Mouse (Mus musculus) E14TG2a.4 (cell line): ENCODE measurements around the gene Hsd17b10.

Experiments
- H3K27me3 ChIP-seq: 2 replicates; pipeline ENCODE4 v1.6.1; 2014; ENCODE audit warnings: low read length, control low read depth; ENCODE audit not compliant: insufficient read depth
- H3K36me3 ChIP-seq: 2 replicates; pipeline ENCODE4 v1.6.1; 2014; ENCODE audit warnings: low read length, control low read depth; ENCODE audit not compliant: insufficient read depth
- H3K4me1 ChIP-seq: replicated peaks from 2 replicates; pipeline ENCODE4 v1.6.1; 2014; ENCODE audit warnings: low read depth, low read length, control low read depth
- H3K4me3 ChIP-seq: replicated peaks from 2 replicates; pipeline ENCODE4 v1.5.1; 2014; ENCODE audit warnings: mild to moderate bottlenecking, low read length
- H3K9me3 ChIP-seq: 2 replicates; pipeline ENCODE4 v1.6.1; 2014; ENCODE audit warnings: low read length, control low read depth
- CTCF ChIP-seq: conservative IDR thresholded peaks from 2 replicates; pipeline ENCODE4 v1.5.1; 2014; ENCODE audit warnings: low read length
- NANOG ChIP-seq: IDR thresholded peaks from 2 replicates; pipeline ENCODE4 v1.6.1; 2014; ENCODE audit warnings: borderline replicate concordance, low read length, mixed read lengths
- POU5F1 ChIP-seq: IDR thresholded peaks from 2 replicates; pipeline ENCODE4 v1.6.1; 2014; ENCODE audit warnings: low read length, borderline replicate concordance

Gene Hsd17b10

GRCm38 (mm10) chrX:152017186-152017585, 15.5 kb downstream of the Hsd17b10 start:
- no peaks in the 10 kb centered on the region for H3K9me3 ChIP-seq
- H3K36me3 ChIP-seq: peaks cover 4% of the 10 kb centered on the region; the same call in 1 of the 2 replicates
- H3K4me3 ChIP-seq: peak overlapping the region; percentile 88
- peaks cover 16% of the 10 kb centered on the region for H3K4me1 ChIP-seq
- H3K27me3 ChIP-seq: no peaks in the 10 kb centered on the region
- no peak for TF ChIP-seq POU5F1
- no peak for TF ChIP-seq CTCF
- no peak for TF ChIP-seq NANOG

DNA sequence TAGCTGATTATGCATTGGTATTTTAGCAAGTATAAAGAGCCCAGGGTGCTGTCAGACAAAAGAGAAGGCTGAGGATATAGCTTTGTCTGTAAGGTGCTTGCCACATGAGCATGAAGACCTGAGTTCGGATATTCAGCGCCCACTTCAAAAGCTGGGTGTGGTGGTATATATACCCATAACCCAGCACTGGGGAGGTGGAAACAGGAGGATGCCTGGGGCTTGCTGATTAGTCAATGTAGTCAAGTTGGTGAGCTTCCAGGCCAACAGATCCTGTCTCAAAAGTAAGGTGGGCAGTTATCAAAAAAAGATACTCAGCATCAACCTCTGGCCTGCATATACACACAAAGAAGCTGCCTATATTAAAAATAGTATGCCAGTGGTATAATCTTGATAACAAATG, 17.6 kb downstream of the Hsd17b10 start:
- peaks cover 16% of the 10 kb centered on the region for H3K4me1 ChIP-seq
- no peak overlapping the region for H3K4me3 ChIP-seq
- no peak for TF ChIP-seq NANOG
- TF ChIP-seq POU5F1: no peak
- no peak for TF ChIP-seq CTCF
- no peaks in the 10 kb centered on the region for H3K27me3 ChIP-seq
- H3K36me3 ChIP-seq: peaks cover 19% of the 10 kb centered on the region
- no peaks in the 10 kb centered on the region for H3K9me3 ChIP-seq

DNA sequence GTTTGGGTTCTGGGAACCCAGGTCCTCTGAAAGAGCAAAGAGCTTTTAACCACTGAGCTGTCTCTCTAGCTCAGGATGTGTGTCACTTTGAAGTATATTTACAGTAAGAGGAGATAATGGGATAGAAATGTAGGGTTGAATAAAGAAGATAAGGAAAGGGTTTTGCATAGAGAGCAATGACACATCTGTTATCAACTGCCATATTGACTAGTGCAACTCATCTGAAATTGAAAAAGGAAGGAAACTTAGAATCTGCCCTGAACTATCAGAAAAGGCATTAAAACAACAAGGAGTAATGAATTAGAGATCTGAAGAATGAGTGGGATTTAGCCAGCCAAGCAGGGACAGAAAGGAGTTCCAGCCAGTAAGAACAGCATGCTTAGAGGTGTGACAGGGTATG, 38.2 kb downstream of the Hsd17b10 start:
- no peaks in the 10 kb centered on the region for H3K9me3 ChIP-seq
- H3K36me3 ChIP-seq: peaks cover 70% of the 10 kb centered on the region
- no peaks in the 10 kb centered on the region for H3K4me1 ChIP-seq
- no peaks in the 10 kb centered on the region for H3K27me3 ChIP-seq
- TF ChIP-seq POU5F1: no peak
- no peak for TF ChIP-seq NANOG
- no peak for TF ChIP-seq CTCF
- no peak overlapping the region for H3K4me3 ChIP-seq

- Histone ChIP-seq H3K27me3 (no peaks in the 10 kb centered on the region), H3K9me3 (no peaks in the 10 kb centered on the region), H3K4me3 (no peak overlapping the region), H3K36me3 (peaks cover 53% of the 10 kb centered on the region), H3K4me1 (no peaks in the 10 kb centered on the region)
- TF ChIP-seq CTCF: no peak
- no peak for TF ChIP-seq POU5F1
- no peak for TF ChIP-seq NANOG
These were observed 45.6 kb downstream of the Hsd17b10 start for GRCm38 (mm10) chrX:152047230-152047629.

DNA sequence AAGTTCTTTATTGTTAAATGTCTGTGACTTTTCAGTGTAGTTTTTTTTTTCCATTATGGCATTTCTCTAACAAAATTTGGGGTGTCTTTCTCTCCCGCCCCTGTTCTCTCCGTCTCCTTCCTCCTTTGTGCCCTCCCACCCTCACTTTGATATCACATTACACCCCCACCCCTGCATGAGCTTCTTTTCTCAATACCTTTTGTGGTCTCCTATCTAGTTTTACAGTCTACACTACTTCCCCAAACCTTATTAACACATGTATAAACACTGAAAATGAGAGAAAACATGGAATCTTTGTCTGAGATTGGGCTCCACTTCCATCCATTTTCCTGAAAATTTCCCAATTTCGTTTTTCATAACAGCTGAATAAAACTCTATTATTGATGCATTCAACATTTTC, 50.9 kb downstream of the Hsd17b10 start:
- H3K4me1 ChIP-seq: no peaks in the 10 kb centered on the region
- H3K4me3 ChIP-seq: no peak overlapping the region
- no peaks in the 10 kb centered on the region for H3K27me3 ChIP-seq
- TF ChIP-seq CTCF: no peak
- TF ChIP-seq NANOG: no peak
- no peak for TF ChIP-seq POU5F1
- peaks cover 46% of the 10 kb centered on the region for H3K36me3 ChIP-seq
- H3K9me3 ChIP-seq: no peaks in the 10 kb centered on the region
